Mouse (Mus musculus) embryonic fibroblast, embryonic 13.5 days (primary cell): ENCODE measurements around the gene Ccdc60.

ENCODE experiments used
- CTCF ChIP-seq: IDR thresholded peaks from 2 replicates; pipeline ENCODE4 v1.5.1; 2011; ENCODE audit warnings: mild to moderate bottlenecking, control low read depth, low read length, moderate library complexity, borderline replicate concordance; ENCODE audit not compliant: insufficient read depth
- POLR2A ChIP-seq: IDR thresholded peaks from 2 replicates; pipeline ENCODE4 v1.6.1; 2011; ENCODE audit warnings: low read depth, mild to moderate bottlenecking, control low read depth, low read length, moderate library complexity

DNA sequence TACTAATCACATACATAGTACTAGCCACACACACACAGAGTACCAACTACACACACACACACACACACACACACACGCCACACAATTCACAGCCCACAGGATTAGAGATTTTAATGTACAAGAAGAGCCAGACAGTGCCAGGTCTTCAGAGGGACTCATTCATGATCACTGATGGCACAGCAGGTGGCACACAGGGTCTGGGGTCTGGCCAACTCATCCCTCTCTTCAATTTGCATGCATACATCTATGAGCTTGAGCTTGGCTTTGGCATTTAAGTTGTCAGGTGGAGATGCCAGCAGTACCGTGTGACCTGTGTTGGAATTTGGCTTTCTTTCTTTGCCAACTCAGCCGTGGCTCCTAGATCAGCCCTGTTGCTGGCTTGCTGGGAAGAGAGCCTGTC lies 97.2 kb downstream of the Ccdc60 start:
- TF ChIP-seq POLR2A, result no peak
- TF ChIP-seq CTCF, result no peak
